Mouse (Mus musculus) lung, postnatal 0 days (tissue): ENCODE results near the gene Vamp1. TPM values are rescaled to one million over a fixed set of nuclear protein-coding genes. Genes with fewer than 3 reads are reported as not detected.

Experiments
- ATAC-seq: fragments of 200-750 bp; cut with Nextera tagmentation; 2 replicates; pipeline ENCODE4 v1.8.0; 2017; ENCODE audit warnings: moderate library complexity
- DNase-seq: peaks from one replicate; pipeline ENCODE4 v3.0.0-alpha.2; 2016; ENCODE audit warnings: low spot score
- H3K27ac ChIP-seq: fragments of 300-500 bp; sonication (generic); 2 replicates; pipeline ENCODE4 v1.5.1; 2014; ENCODE audit warnings: antibody characterized with exemption, mild to moderate bottlenecking, low read length, mixed read lengths
- H3K27me3 ChIP-seq: fragments of 300-500 bp; sonication (generic); replicated peaks from 2 replicates; pipeline ENCODE4 v1.6.1; 2014; ENCODE audit warnings: low read length, mixed read lengths; ENCODE audit not compliant: insufficient read depth
- H3K36me3 ChIP-seq: fragments of 300-500 bp; sonication (generic); 2 replicates; pipeline ENCODE4 v1.6.1; 2014; ENCODE audit warnings: low read length, mixed read lengths; ENCODE audit not compliant: insufficient read depth
- H3K4me1 ChIP-seq: fragments of 300-500 bp; sonication (generic); 2 replicates; pipeline ENCODE4 v1.6.1; 2014; ENCODE audit warnings: antibody characterized with exemption, low read depth, low read length, mixed read lengths; ENCODE audit not compliant: insufficient read depth
- H3K4me2 ChIP-seq: fragments of 300-500 bp; sonication (generic); replicated peaks from 2 replicates; pipeline ENCODE4 v1.6.1; 2014; ENCODE audit warnings: low read depth, mild to moderate bottlenecking, low read length, moderate library complexity, mixed read lengths
- H3K4me3 ChIP-seq: fragments of 300-500 bp; sonication (generic); 2 replicates; pipeline ENCODE4 v1.5.1; 2014; ENCODE audit warnings: low read depth, low read length
- H3K9ac ChIP-seq: fragments of 300-500 bp; sonication (generic); replicated peaks from 2 replicates; pipeline ENCODE4 v1.6.1; 2014; ENCODE audit warnings: low read depth, mild to moderate bottlenecking
- H3K9me3 ChIP-seq: fragments of 300-500 bp; sonication (generic); 2 replicates; pipeline ENCODE4 v1.6.1; 2016; ENCODE audit warnings: low read length, mixed read lengths
- CTCF ChIP-seq: IDR thresholded peaks from 2 replicates; pipeline ENCODE4 v1.5.1; 2016; ENCODE audit warnings: antibody characterized with exemption, mild to moderate bottlenecking
- EP300 ChIP-seq: IDR thresholded peaks from 2 replicates; pipeline ENCODE4 v1.6.1; 2016; ENCODE audit warnings: antibody characterized with exemption, mild to moderate bottlenecking, control low read depth
- WGBS: fragments of 180-500 bp; shearing (Covaris S2); extraction: QIAGEN DNeasy Blood & Tissue Kit; methylation state at CpG from one replicate; pipeline ENCODE4 v1.1.7; 2014; 5-methylcytosine and 5-hydroxymethylcytosine counted together
- polyA plus RNA-seq: library from polyadenylated mRNA; unstranded; fragments of >200 nt; fragmentation: Nextera tagmentation; extraction: Ambion mirVana; gene quantifications from 2 replicates; pipeline ENCODE4 v1.2.1, GENCODE M21; 2015

The Vamp1 gene
- polyA plus RNA-seq, 1 experiment from 2014 or later: 3.0 TPM

GRCm38 (mm10) chr6:125191332-125192015 lies 23.9 kb upstream of the Vamp1 start, which contains the start of the genes Ncapd2 and Mrpl51:
Gene Ncapd2 (minus strand): TSS chr6:125191701.
Gene Mrpl51 (plus strand): TSS chr6:125191801.
- ATAC-seq: peak; percentile 97
- no peaks in the 10 kb centered on the region for H3K36me3 ChIP-seq

GRCm38 (mm10) chr6:125192016-125192714 lies 23.2 kb upstream of the Vamp1 start:
- no peak for TF ChIP-seq CTCF
- no peak for TF ChIP-seq EP300
- WGBS: under 1% methylated on average over 34 of the region's 34 CpGs
- peak overlapping the region; percentile 98 for H3K27ac ChIP-seq

More at GRCm38 (mm10) chr6:125191332-125192015, 23.9 kb upstream of the Vamp1 start, which contains the start of the genes Ncapd2 and Mrpl51:
- WGBS: 2% methylated on average over 54 of the region's 54 CpGs
- Histone ChIP-seq H3K4me3 (peak within 1 kb of the TSS; percentile 84), H3K4me2 (peak within 1 kb of the TSS; percentile 74), H3K9me3 (no peaks in the 10 kb centered on the region), H3K27me3 (no peaks in the 10 kb centered on the region), H3K27ac (peak within 1 kb of the TSS; percentile 98), H3K9ac (peak within 1 kb of the TSS; percentile 64), H3K4me1 (peaks cover 6% of the 10 kb centered on the region; the same call in 1 of the 2 replicates)
- no peak for TF ChIP-seq EP300
- TF ChIP-seq CTCF: no peak; the same call in 1 of the 2 replicates
- DNase-seq: peak; percentile 98

DNA sequence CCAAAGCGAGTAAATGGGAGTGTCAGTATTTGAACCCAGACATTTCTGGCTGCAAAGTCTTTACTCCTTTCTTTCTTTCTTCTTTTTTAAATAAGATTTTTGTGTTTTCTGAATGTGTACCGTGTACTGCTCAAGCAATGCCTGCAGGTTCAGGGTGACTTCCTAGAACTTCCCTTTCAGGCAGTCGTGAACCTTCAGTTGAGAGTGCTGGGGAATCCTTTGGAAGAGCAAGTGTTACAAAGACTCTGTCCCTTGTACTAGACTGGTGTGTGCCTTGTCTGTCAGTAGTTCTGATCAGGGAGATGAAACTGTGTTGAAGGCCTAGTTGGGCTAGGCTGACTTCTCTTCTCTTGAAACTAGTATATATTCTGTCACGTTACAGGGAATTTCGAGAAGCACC lies 22.5 kb upstream of the Vamp1 start:
- 23% methylated on average over 5 of the region's 5 CpGs for WGBS
- DNase-seq (no peak), ATAC-seq (no peak)
- peaks cover 6% of the 10 kb centered on the region; the same call in 1 of the 2 replicates for H3K4me1 ChIP-seq
- H3K9ac ChIP-seq: peak overlapping the region; percentile 64
- TF ChIP-seq EP300 (no peak), CTCF (no peak)
- no peaks in the 10 kb centered on the region for H3K27me3 ChIP-seq
- H3K4me2 ChIP-seq: peak overlapping the region; percentile 74
- peak overlapping the region; percentile 84 for H3K4me3 ChIP-seq
- H3K9me3 ChIP-seq: no peaks in the 10 kb centered on the region
- peak overlapping the region; percentile 98 for H3K27ac ChIP-seq
- H3K36me3 ChIP-seq: no peaks in the 10 kb centered on the region

More at GRCm38 (mm10) chr6:125192016-125192714, 23.2 kb upstream of the Vamp1 start:
- peak overlapping the region; percentile 64 for H3K9ac ChIP-seq
- DNase-seq (peak; percentile 97), ATAC-seq (peak; percentile 95)
- no peaks in the 10 kb centered on the region for H3K27me3 ChIP-seq
- H3K9me3 ChIP-seq: no peaks in the 10 kb centered on the region
- peak overlapping the region; percentile 84 for H3K4me3 ChIP-seq
- H3K4me2 ChIP-seq: peak overlapping the region; percentile 74
- H3K4me1 ChIP-seq: peaks cover 6% of the 10 kb centered on the region; the same call in 1 of the 2 replicates
- no peaks in the 10 kb centered on the region for H3K36me3 ChIP-seq

GRCm38 (mm10) chr6:125193390-125193789 lies 22.0 kb upstream of the Vamp1 start:
- Histone ChIP-seq H3K9ac (no peak overlapping the region), H3K4me2 (no peak overlapping the region), H3K27ac (no peak overlapping the region), H3K36me3 (no peaks in the 10 kb centered on the region), H3K4me3 (no peak overlapping the region), H3K9me3 (no peaks in the 10 kb centered on the region), H3K4me1 (peaks cover 6% of the 10 kb centered on the region; the same call in 1 of the 2 replicates), H3K27me3 (no peaks in the 10 kb centered on the region)
- 40% methylated on average over 6 of the region's 7 CpGs for whole genome bisulfite sequencing
- ATAC-seq: no peak
- DNase-seq: no peak
- TF ChIP-seq CTCF (no peak), EP300 (no peak)

- Histone ChIP-seq H3K9me3 (no peaks in the 10 kb centered on the region), H3K27ac (no peak overlapping the region), H3K4me3 (no peak overlapping the region), H3K4me1 (peaks cover 6% of the 10 kb centered on the region; the same call in 1 of the 2 replicates), H3K36me3 (no peaks in the 10 kb centered on the region), H3K4me2 (no peak overlapping the region), H3K27me3 (no peaks in the 10 kb centered on the region), H3K9ac (no peak overlapping the region)
- 50% methylated on average over 1 of the region's 1 CpGs for WGBS
- DNase-seq (no peak), ATAC-seq (no peak)
- TF ChIP-seq CTCF (no peak), EP300 (no peak)
Measured at GRCm38 (mm10) chr6:125195541-125196075, 19.7 kb upstream of the Vamp1 start.

GRCm38 (mm10) chr6:125196301-125196700 lies 19.1 kb upstream of the Vamp1 start:
- Histone ChIP-seq H3K36me3 (no peaks in the 10 kb centered on the region), H3K27me3 (no peaks in the 10 kb centered on the region), H3K4me1 (peaks cover 6% of the 10 kb centered on the region; the same call in 1 of the 2 replicates), H3K9ac (no peak overlapping the region), H3K9me3 (no peaks in the 10 kb centered on the region), H3K4me3 (no peak overlapping the region), H3K4me2 (no peak overlapping the region), H3K27ac (no peak overlapping the region)
- TF ChIP-seq EP300 (no peak), CTCF (no peak)
- ATAC-seq (no peak), DNase-seq (no peak)
- 67% methylated on average over 3 of the region's 3 CpGs for WGBS
